Mouse (Mus musculus): ENCODE measurements at regions not wholly inside any gene's neighbourhood (a gene's known extent, or its start where the extent isn't known, plus 50 kb on each side); places are given as distances from the start of the nearest gene placed in this dataset.

- intact Hi-C loops (cut with DNase I): no loop called here
- DNase-seq: no peak
These were observed 118.7 kb upstream of the Lemd2 start for GRCm38 (mm10) chr17:27322891-27323509.

- intact Hi-C loops (cut with DNase I): no loop called here
- DNase-seq: no peak
These were observed 114.9 kb upstream of the Lemd2 start for GRCm38 (mm10) chr17:27318969-27319695.

GRCm38 (mm10) chr17:27317576-27318277 is 113.5 kb upstream of the Lemd2 start:
- peak; percentile 66 to 79 for DNase-seq
- intact Hi-C loops (cut with DNase I): no loop called here

- peak in 1 of 2 experiments; percentile 29 for DNase-seq
These were observed 112.7 kb upstream of the Lemd2 start for GRCm38 (mm10) chr17:27316711-27317575.

GRCm38 (mm10) chr17:27315947-27316628 is 111.8 kb upstream of the Lemd2 start:
- intact Hi-C loops (cut with DNase I): no loop called here
- no peak for DNase-seq

More at GRCm38 (mm10) chr17:27316711-27317575, 112.7 kb upstream of the Lemd2 start:
- intact Hi-C loops (cut with DNase I): no loop called here

GRCm38 (mm10) chr17:27315428-27315827 is 111.2 kb upstream of the Lemd2 start:
- intact Hi-C loops (cut with DNase I): no loop called here

GRCm38 (mm10) chr17:27314821-27315392 is 110.6 kb upstream of the Lemd2 start:
- no peak for DNase-seq
- intact Hi-C loops (cut with DNase I): no loop called here

More at GRCm38 (mm10) chr17:27315428-27315827, 111.2 kb upstream of the Lemd2 start:
- no peak for DNase-seq

GRCm38 (mm10) chr17:27308933-27309332 is 104.7 kb upstream of the Lemd2 start:
- DNase-seq: no peak
- intact Hi-C loops (cut with DNase I): no loop called here

- DNase-seq: no peak
- intact Hi-C loops (cut with DNase I): no loop called here
These were observed 100.6 kb upstream of the Lemd2 start for GRCm38 (mm10) chr17:27304842-27305241.

GRCm38 (mm10) chr17:27303633-27304479 is 99.6 kb upstream of the Lemd2 start:
- intact Hi-C loops (cut with DNase I): no loop called here
- no peak for DNase-seq

GRCm38 (mm10) chr17:27303061-27303460 is 98.8 kb upstream of the Lemd2 start:
- intact Hi-C loops (cut with DNase I): no loop called here
- DNase-seq: no peak

- DNase-seq: no peak
- intact Hi-C loops (cut with DNase I): no loop called here
These were observed 97.1 kb upstream of the Lemd2 start for GRCm38 (mm10) chr17:27301376-27301775.

- DNase-seq: no peak
- intact Hi-C loops (cut with DNase I): no loop called here
These were observed 95.0 kb upstream of the Lemd2 start for GRCm38 (mm10) chr17:27299297-27299696.

- DNase-seq: no peak
- intact Hi-C loops (cut with DNase I): no loop called here
These were observed 94.1 kb upstream of the Lemd2 start for GRCm38 (mm10) chr17:27298351-27298750.

GRCm38 (mm10) chr17:27296156-27296555 is 91.9 kb upstream of the Lemd2 start:
- intact Hi-C loops (cut with DNase I): no loop called here
- no peak for DNase-seq

GRCm38 (mm10) chr17:27294208-27294604 is 89.9 kb upstream of the Lemd2 start:
- DNase-seq: no peak
- intact Hi-C loops (cut with DNase I): no loop called here

GRCm38 (mm10) chr17:27293586-27294207 is 89.4 kb upstream of the Lemd2 start:
- intact Hi-C loops (cut with DNase I): no loop called here
- no peak for DNase-seq

- intact Hi-C loops (cut with DNase I): no loop called here
- DNase-seq: no peak
These were observed 87.4 kb upstream of the Lemd2 start for GRCm38 (mm10) chr17:27291673-27292072.
